Mouse (Mus musculus) cortical plate, adult 2 months (tissue): ENCODE results near the gene Hif3a.

Experiments
- CTCF ChIP-seq: fragments of 200-500 bp; IDR thresholded peaks from 2 replicates; pipeline ENCODE4 v1.5.1; 2011; ENCODE audit warnings: mild to moderate bottlenecking, control low read depth, low read length; ENCODE audit not compliant: insufficient read depth; ENCODE audit errors: extremely low read depth
- POLR2A ChIP-seq: fragments of 200-500 bp; IDR thresholded peaks from 2 replicates; pipeline ENCODE4 v1.6.1; 2011; ENCODE audit warnings: mild to moderate bottlenecking, low read length, control low read depth; ENCODE audit not compliant: insufficient read depth; ENCODE audit errors: extremely low read depth

DNA sequence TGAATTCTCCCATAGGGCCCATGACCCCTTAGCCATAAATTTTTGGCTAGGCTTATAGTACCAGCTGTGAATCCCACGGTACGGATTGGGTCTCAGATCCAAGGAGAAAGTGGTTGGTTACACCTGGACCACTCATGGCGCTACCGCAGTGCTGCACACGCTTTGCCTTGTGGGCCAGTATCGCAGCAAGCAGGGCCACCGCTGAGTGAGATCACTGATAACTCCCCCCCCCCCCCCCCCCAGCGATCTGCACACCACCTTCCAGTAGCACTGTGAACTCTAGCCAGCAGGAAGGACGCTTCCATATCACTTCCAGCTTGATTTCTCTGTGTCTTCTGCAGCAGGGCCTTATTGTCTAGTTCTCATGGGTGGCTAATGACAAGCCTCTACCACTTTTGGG is 3.4 kb upstream of the Hif3a start:
- TF ChIP-seq POLR2A (no peak), CTCF (no peak)
